25 mouse cellular contexts compared by ENCODE assay signal in genomic region chr1:80192837-80193236, GRCm38 (mm10). TPM values are rescaled to one million over a fixed set of nuclear protein-coding genes. Genes with fewer than 3 reads are reported as not detected.
DNase-seq lines count a peak whose midpoint lies in the region; ATAC-seq lines count a peak whose summit lies in the region.
"Had no signal": no experiment of that assay in that cellular context is flagged by ENCODE, and none has a peak within 500 bp of the region (broad histone marks: within the 10 kb centered on the region; RNA-seq: fewer than 3 reads in every experiment).

No protein-coding gene starts in this region.

- WGBS in heart, embryonic 12.5 days, result 36% methylated on average over 8 of the region's 8 CpGs
- 38% methylated on average over 8 of the region's 8 CpGs for WGBS in heart, embryonic 16.5 days

- peak; percentile 89 for DNase-seq in heart, adult 11 months
- no peak for DNase-seq in heart, postnatal 36 days
- DNase-seq in heart, postnatal 25 days (ENCODE audit: low spot score), result no peak
- DNase-seq in heart, adult 8-10 months (ENCODE audit: low spot score), result no peak
- DNase-seq: adrenal gland, adult 8-10 months; adrenal gland, postnatal 14 days; adrenal gland, postnatal 36 days; B cell, adult 2 months; cerebellum, adult 11-12 months; cerebellum, adult 2 months; cerebellum, adult 9-10 months; cerebellum, postnatal 10 days; cerebellum, postnatal 25 days had no signal

- H3K4me1 ChIP-seq in heart, embryonic 12.5 days (replicated peaks), result peaks cover 13% of the 10 kb centered on the region
- peaks cover 5% of the 10 kb centered on the region; the same call in 1 of the 2 replicates for H3K4me1 ChIP-seq in heart, embryonic 16.5 days (ENCODE audit: control insufficient read depth, insufficient read depth, low read length)
- H3K4me1 ChIP-seq: embryonic facial prominence, embryonic 10.5 days; embryonic facial prominence, embryonic 12.5 days; forebrain, embryonic 13.5 days; forebrain, embryonic 15.5 days had no signal

- no peak overlapping the region for H3K9ac ChIP-seq in heart, embryonic 12.5 days
- H3K9ac ChIP-seq in heart, embryonic 16.5 days (ENCODE audit: low read length), result no peak overlapping the region
- H3K9ac ChIP-seq: embryonic facial prominence, embryonic 12.5 days; forebrain, embryonic 13.5 days; forebrain, embryonic 15.5 days had no signal

- H3K4me3 ChIP-seq in heart, embryonic 12.5 days, result no peak overlapping the region
- H3K4me3 ChIP-seq in heart, embryonic 16.5 days (ENCODE audit: low read length), result no peak overlapping the region
- H3K4me3 ChIP-seq: embryonic facial prominence, embryonic 10.5 days; embryonic facial prominence, embryonic 12.5 days; forebrain, embryonic 13.5 days; forebrain, embryonic 15.5 days had no signal

- H3K27ac ChIP-seq in heart, embryonic 12.5 days (ENCODE audit: poor library complexity, severe bottlenecking), result no peak overlapping the region
- no peak overlapping the region for H3K27ac ChIP-seq in heart, embryonic 16.5 days (ENCODE audit: low read length)
- H3K27ac ChIP-seq: embryonic facial prominence, embryonic 10.5 days; embryonic facial prominence, embryonic 12.5 days; forebrain, embryonic 13.5 days; forebrain, embryonic 15.5 days had no signal

- H3K36me3 ChIP-seq in heart, embryonic 12.5 days, result no peaks in the 10 kb centered on the region
- H3K36me3 ChIP-seq in heart, embryonic 16.5 days (ENCODE audit: control insufficient read depth, insufficient read depth), result no peaks in the 10 kb centered on the region
- H3K36me3 ChIP-seq: embryonic facial prominence, embryonic 10.5 days; embryonic facial prominence, embryonic 12.5 days; forebrain, embryonic 15.5 days; G1E had no signal

- peak overlapping the region; percentile 39 for H3K4me2 ChIP-seq in heart, embryonic 12.5 days
- 0 out of 2 replicates have a peak overlapping the region, but pooled peaks have one; percentile 15 for H3K4me2 ChIP-seq in heart, embryonic 16.5 days (ENCODE audit: low read depth, low read length)
- H3K4me2 ChIP-seq: embryonic facial prominence, embryonic 12.5 days; forebrain, embryonic 13.5 days; forebrain, embryonic 15.5 days had no signal

- H3K27me3 ChIP-seq in heart, embryonic 12.5 days (replicated peaks), result no peaks in the 10 kb centered on the region
- no peaks in the 10 kb centered on the region for H3K27me3 ChIP-seq in heart, embryonic 16.5 days (ENCODE audit: control insufficient read depth, insufficient read depth, low read length)
- H3K27me3 ChIP-seq: CH12.LX; embryonic facial prominence, embryonic 12.5 days; forebrain, embryonic 13.5 days; forebrain, embryonic 15.5 days had no signal

- intact Hi-C loops in heart, postnatal 36 days (cut with DNase I), result no loop called here
- intact Hi-C loops in heart, postnatal 25 days (cut with DNase I), result no loop called here

- no peak for ATAC-seq in heart, embryonic 12.5 days (ENCODE audit: insufficient number of reproducible peaks, low FRiP score)
- ATAC-seq in heart, embryonic 16.5 days (replicated peaks; ENCODE audit: extremely low read depth, insufficient read depth, low FRiP score), result peak; percentile 55; the same call in 1 of the 2 replicates
- ATAC-seq: activated CD4-positive, CD25-positive, alpha-beta regulatory T cell, adult 4 months; CD4-positive, CD25-positive, alpha-beta regulatory T cell, adult 4 months; forebrain, embryonic 13.5 days; forebrain, embryonic 15.5 days; Patski had no signal

- H3K9me3 ChIP-seq in heart, embryonic 12.5 days (replicated peaks), result no peaks in the 10 kb centered on the region
- no peaks in the 10 kb centered on the region for H3K9me3 ChIP-seq in heart, embryonic 16.5 days (replicated peaks; ENCODE audit: control insufficient read depth, low read length)
- H3K9me3 ChIP-seq: embryonic facial prominence, embryonic 10.5 days; embryonic facial prominence, embryonic 12.5 days; forebrain, embryonic 13.5 days; forebrain, embryonic 15.5 days; G1E had no signal

RNA-seq across cellular contexts. Expression of gene Fam124b, which starts 25.4 kb away (rescaled TPM):
- 1 to 10 TPM; 1.0 to 4.0 TPM for total RNA-seq in heart, postnatal 36 days (2021)
- polyA plus RNA-seq in heart, embryonic 12.5 days (2016; fragmentation: Nextera tagmentation; extraction: Ambion mirVana), result 0.11 and 0.31 TPM in 2 replicates
- total RNA-seq in heart, postnatal 25 days (2021), result 1 to 10 TPM; 1.3 to 5.2 TPM
- polyA plus RNA-seq in heart, embryonic 16.5 days (2015; fragmentation: Nextera tagmentation; extraction: Ambion mirVana), result 1.2 and 1.7 TPM in 2 replicates
- total RNA-seq in heart, adult 8-10 months (2022), result 1 to 10 TPM in 1 of 4 experiments, under 1 TPM in 3; 0.25 to 2.3 (median 0.72) TPM
- polyA plus RNA-seq: cortical plate, adult 2 months; G1E; Patski had no signal
